Mouse (Mus musculus) T-helper 1 cell (primary cell): Measurements from ENCODE around the gene Sfrp5.

ENCODE experiments used
- in situ Hi-C: fragments of 300-600 bp; cut with MboI, MseI; formaldehyde crosslinking; loops from one replicate; pipeline ENCODE4 v1.15.1; 2025; ENCODE audit warnings: high pct_unique_total_duplicates

Gene Sfrp5

DNA sequence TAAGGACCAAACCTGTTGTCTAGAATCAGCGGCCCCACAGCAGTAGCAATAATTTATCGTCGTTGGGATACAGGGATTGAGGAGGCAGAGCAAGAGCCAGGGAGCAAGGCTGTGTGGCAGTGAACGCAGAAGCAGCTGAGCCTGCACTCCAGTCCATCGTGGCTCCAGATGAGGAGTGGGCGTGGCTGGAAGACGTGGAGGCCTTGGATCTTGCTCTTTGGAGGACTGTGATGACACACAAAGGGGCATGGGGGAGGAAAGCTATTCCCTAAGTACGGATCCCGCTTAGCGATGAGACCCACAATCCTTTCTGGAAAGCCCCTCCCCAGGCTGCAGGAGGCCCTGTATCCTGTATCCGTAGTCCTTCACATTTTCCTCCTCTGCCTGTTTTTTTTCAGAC, 4.0 kb downstream of the Sfrp5 start:
- in situ Hi-C loops = no loop called here

DNA sequence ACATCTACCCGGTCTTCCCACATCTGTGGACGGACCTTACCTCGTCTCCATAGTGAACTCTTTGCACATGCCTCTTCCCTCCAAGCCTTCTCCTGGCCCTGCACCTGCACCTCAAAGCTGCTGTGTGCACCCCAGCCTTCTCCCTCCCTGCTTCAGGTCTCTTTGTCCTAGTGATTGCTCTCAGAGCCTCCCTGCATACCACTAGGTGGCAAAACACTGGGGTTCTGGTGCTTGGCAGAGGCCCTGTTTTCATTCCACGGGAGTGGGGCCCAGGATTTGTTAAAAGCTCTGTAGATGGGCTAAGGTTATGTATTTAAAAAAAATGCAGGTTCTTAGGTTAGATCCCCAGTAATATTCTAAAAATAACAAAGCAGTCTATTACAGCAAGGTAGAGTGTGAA, 5.0 kb downstream of the Sfrp5 start:
- in situ Hi-C loops = no loop called here

DNA sequence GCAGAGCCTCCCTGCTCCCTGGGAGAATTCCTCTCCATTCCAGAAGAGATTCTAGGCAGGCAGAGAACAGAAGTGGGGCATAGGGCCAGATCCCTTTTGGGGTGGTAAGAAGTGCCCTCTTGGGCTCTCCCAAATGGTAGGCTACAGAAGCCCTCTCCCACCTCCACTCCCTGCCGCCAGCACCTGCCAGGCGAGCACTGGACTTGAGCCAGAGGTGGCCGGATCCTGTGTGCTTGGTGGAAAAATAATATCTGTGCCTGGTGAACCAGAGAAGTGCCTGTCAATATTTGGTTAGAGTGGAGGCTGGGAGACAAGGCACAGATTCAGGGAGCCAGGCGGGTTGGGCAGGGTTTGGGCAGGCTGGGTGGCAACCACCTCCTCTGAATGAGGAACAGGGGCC, 5.7 kb downstream of the Sfrp5 start:
- in situ Hi-C loops = no loop called here

DNA sequence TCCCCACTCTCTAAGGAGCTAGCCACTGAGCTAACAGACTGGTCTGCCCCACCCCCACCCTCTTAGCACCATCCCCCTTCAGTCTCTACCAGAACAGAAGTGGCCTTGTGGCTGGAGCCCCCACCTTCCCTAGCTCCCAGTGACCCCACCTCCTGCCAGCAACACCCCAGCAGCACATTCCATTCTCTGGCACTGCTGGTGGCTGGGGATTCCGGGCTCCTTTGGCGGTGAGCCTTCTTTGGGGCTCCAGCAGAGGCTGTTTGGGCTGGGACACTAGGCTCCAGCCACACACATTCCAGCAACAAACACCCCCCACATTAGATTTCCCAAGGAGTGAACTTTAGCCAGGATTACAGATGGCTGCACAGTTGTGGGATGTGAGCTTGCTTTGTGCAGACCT, 8.7 kb downstream of the Sfrp5 start:
- in situ Hi-C loops = no loop called here

- in situ Hi-C loops = no loop called here
These were observed 11.6 kb downstream of the Sfrp5 start for GRCm38 (mm10) chr19:42190494-42190893.

DNA sequence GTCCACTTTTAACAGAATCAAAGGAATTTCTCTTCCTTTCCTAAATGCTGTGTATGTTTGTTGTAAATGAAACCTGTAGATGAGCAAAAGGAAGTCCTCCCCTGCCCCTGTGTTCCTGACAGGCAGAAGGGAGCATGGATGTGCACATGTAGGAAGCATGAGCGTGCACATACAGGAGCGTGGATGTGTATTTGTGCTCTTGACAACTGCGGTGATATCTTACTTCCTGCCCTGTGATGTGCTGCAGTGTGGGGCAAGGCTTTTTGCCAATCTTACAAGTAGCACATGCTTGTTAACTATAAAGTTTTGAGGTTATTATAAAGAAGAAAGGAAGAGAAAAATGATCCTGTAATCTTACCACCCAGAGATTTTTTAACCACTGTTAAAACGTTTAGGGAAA, 12.3 kb downstream of the Sfrp5 start:
- in situ Hi-C loops = loop anchor here (5.0 kb wide), 1 partner anchor 83 kb away; no protein-coding TSS in a partner anchor

DNA sequence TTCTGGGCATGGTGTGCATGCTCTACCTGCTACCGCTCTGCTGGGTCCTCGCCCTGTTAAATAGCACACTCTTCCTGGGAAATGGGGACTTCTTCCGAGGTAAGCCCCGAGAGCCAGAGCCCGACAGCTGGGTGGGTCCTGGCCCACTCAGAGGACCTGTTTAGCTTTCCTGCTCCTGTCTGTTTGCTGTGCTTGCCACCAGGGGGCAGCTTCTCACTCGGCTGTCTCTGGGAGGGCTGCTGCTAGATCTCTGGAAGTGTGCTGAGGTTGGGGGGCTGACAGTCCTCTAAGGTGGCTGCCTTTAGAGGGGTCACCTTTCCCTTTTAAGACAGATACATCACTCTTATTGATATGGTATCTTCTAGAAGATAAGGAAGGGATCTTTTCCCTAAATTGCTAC, 19.4 kb downstream of the Sfrp5 start:
- in situ Hi-C loops = no loop called here

GRCm38 (mm10) chr19:42179356-42179755, 22.7 kb downstream of the Sfrp5 start:
- in situ Hi-C loops = no loop called here

DNA sequence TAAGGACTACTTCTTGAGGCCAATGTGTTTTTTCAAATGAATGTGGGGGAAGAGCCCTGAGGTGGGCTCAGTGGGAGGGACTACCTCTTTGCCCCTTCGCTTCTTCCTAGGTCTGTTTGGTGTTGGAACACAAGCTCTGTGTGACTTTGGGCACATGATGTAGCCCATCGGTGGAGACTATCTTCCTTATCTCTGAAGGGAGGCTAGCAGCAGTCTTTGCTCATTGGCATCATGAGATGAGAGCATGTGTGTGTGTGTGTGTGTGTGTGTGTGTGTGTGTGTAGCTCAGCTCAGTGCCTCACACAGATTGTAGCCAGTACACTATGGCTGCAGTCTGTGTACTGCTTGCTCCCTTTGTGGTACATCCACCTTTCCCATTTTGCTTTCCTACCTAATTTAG, 24.6 kb downstream of the Sfrp5 start:
- in situ Hi-C loops = no loop called here

- in situ Hi-C loops = no loop called here
These were observed 25.2 kb downstream of the Sfrp5 start for GRCm38 (mm10) chr19:42176841-42177240.

GRCm38 (mm10) chr19:42170025-42170969, 31.8 kb downstream of the Sfrp5 start:
- in situ Hi-C loops = no loop called here

DNA sequence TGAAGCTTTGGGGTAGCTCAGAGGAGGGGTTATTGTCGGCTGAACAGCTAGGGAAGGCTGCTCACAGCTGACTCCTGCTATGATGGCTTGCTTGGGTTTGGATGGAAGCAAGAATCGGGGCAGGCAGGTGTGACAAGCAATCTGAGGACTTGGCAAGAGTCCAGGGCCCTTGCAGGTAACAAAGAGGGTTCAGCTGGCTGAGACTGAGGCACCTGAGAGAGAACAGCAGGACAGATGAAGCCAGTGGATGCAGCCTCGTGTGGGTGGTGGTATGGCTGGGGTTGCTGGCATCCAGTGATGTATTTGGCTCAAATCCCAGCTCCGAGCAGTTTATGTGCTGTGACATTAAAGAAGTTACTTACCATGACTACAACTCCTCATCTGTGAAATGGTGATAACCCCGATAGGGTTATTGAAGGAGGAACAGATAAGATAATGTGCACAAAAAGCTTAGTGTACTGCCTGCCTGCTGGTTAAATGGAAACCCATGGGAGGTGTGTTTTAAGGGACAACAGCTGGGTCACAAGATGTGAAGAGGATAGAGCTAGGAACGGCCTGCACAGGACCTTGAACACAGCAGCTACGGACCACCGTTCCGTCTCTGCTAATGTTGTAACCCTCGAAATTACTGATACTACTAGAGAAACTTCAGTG, 32.6 kb downstream of the Sfrp5 start:
- in situ Hi-C loops = no loop called here

- in situ Hi-C loops = no loop called here
These were observed 34.6 kb downstream of the Sfrp5 start for GRCm38 (mm10) chr19:42167489-42167888.

DNA sequence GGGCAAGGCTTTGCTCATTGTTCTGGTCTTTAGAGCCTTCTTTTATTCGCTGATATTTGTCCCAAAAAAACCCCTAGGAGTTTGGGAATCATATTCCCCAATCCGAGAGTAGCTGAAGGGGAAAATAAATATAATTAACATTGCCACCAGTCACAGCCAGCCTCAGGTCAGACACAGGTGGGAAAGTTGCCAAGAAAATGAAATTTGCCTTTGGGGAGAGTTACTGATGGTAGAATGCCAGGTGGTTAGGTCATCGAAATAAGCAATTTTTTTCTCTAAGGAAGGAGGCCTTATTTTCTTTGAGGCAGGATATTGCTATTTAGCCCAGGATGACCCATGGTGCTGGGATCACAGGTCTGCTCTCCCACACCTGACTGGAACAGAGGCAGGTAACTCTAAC, 35.3 kb downstream of the Sfrp5 start:
- in situ Hi-C loops = no loop called here

- in situ Hi-C loops = no loop called here
These were observed 35.9 kb downstream of the Sfrp5 start for GRCm38 (mm10) chr19:42166130-42166529.

GRCm38 (mm10) chr19:42164188-42164587, 37.9 kb downstream of the Sfrp5 start:
- in situ Hi-C loops = no loop called here

GRCm38 (mm10) chr19:42163764-42164163, 38.3 kb downstream of the Sfrp5 start, which contains the start of gene Zfyve27:
Gene Zfyve27, plus strand, starts transcription at chr19:42163951.
- in situ Hi-C loops = no loop called here

GRCm38 (mm10) chr19:42158246-42159017, 43.6 kb downstream of the Sfrp5 start:
- in situ Hi-C loops = no loop called here

- in situ Hi-C loops = no loop called here
These were observed 44.4 kb downstream of the Sfrp5 start for GRCm38 (mm10) chr19:42157493-42158237.

DNA sequence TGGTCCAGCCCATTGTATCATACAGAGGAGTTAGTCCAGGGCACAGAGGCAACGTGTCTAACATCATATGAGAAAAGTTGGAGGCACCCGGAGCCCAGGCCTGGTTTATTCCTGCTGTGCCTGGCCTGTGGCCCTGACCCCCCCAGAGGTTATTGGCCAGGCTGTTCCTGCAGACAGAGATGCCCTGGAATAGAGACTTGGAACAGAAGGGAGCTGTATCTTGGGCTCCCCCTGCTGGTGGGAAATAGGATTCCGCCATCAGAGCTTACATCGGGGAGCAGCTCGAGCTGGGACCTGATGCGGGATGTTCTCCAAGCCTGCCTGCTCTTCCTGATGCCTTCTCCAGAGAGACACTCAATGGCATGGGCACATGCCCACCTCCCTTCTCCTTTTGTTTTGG, 50.1 kb downstream of the Sfrp5 start:
- in situ Hi-C loops = loop anchor here (5.0 kb wide), 1 partner anchor 120 kb away; no protein-coding TSS in a partner anchor

GRCm38 (mm10) chr19:42148569-42148860, 53.5 kb downstream of the Sfrp5 start:
- in situ Hi-C loops = loop anchor here (5.0 kb wide), 1 partner anchor 61 kb away; the partner anchor contains the start of gene Morn4
